Mouse (Mus musculus): ENCODE results near the gene Vegfb. TPM values are rescaled to one million over a fixed set of nuclear protein-coding genes. Genes with fewer than 3 reads are reported as not detected.

Vegfb gene
- total RNA-seq, 1 experiment = 10.0 TPM

DNA sequence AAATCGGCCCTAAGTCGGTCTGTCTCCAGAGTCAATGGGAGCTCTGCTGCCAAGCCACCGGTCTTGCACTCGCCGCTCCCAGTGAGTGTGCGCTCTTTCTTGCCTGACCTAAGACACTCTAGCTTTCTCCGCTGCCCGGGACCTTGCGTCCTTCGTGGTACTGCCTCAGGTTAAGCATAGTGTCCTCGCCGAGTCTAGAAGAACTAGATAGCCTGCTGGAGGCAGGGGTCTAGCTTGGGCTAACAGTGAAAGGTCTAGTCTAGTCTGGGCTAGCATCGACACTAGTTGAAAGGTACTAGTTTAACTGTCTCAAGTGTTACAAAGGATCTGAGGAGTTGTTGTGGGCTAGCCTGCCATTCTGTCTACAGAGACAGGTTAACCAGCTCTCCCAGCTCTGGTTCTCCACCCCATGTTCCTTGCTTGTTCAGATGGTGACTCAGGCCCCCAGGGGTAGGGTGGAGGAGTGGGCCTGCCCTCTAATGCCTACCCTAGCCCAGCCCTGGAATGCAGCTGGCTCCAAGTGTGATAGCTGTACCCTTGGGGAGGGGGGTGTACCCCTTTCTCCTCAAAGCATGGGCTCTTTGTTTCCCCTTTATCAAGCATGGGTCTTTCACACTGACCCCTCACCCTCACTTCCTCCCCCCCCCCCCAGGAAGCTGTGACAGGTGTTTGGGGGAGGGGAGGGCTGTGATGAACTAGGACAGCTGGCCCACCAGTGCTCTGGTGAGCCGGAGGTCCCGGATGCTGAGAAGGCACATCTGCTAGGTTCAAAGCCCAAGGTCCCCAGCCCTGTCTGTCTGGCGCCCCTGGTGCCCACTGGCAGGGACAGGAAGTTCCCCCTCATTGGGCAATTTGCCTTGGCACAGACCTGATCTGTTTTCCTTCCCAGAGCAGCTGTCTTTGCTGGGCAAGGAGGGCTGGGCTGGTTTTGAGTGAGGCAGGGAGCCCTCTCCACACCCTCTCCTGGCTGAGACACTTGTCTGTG lies 11.6 kb downstream of the Vegfb start, which contains the start of gene Plcb3:
Plcb3 (minus strand) TSS at position 934 of the 985 bp plus-strand sequence.
- in situ Hi-C loops (cut with MboI; ENCODE audit: low sequenced_read_pairs in 2 of 2, unreplicated experiment in 2 of 2) = no loop called here
- peak within 1 kb of the TSS; percentile 88 for H3K9ac ChIP-seq (ENCODE audit: insufficient read depth, low read depth, low read length, poor library complexity, severe bottlenecking)
- no peak for DNase-seq (ENCODE audit: low read depth, low spot score)
- H3K36me3 ChIP-seq (ENCODE audit: control insufficient read depth, insufficient read depth, low read length, poor library complexity, severe bottlenecking) = peaks cover 22% of the 10 kb centered on the region
- peak within 1 kb of the TSS; percentile 74 for H3K27ac ChIP-seq (ENCODE audit: insufficient read depth, low read depth, low read length, poor library complexity, severe bottlenecking)
- peak within 1 kb of the TSS; percentile 79 to 91 for H3K4me3 ChIP-seq (ENCODE audit: insufficient read depth in 1 of 2, low read depth in 1 of 2, low read length in 2 of 2, poor library complexity in 1 of 2, severe bottlenecking in 1 of 2)
- no peaks in the 10 kb centered on the region for H3K9me3 ChIP-seq (ENCODE audit: control insufficient read depth, insufficient read depth, low read depth, low read length)
- H3K4me1 ChIP-seq (ENCODE audit: control insufficient read depth in 2 of 2, insufficient read depth in 2 of 2, low read length in 2 of 2, poor library complexity in 1 of 2) = peaks cover 5 to 31% of the 10 kb centered on the region in 2 experiments
- TF ChIP-seq CHD2 (IDR thresholded peaks at IDR 0.05; ENCODE audit: low read depth, low read length) (no peak), ZNF384 (IDR thresholded peaks at IDR 0.05; ENCODE audit: low read depth, low read length) (no peak), HCFC1 (IDR thresholded peaks at IDR 0.05; ENCODE audit: borderline replicate concordance, insufficient read depth, low read length) (no peak), MAFK (IDR thresholded peaks at IDR 0.05; ENCODE audit: insufficient read depth, low read depth, low read length) (no peak), ZC3H11A (IDR thresholded peaks at IDR 0.05; ENCODE audit: borderline replicate concordance, low read depth, low read length) (no peak)

DNA sequence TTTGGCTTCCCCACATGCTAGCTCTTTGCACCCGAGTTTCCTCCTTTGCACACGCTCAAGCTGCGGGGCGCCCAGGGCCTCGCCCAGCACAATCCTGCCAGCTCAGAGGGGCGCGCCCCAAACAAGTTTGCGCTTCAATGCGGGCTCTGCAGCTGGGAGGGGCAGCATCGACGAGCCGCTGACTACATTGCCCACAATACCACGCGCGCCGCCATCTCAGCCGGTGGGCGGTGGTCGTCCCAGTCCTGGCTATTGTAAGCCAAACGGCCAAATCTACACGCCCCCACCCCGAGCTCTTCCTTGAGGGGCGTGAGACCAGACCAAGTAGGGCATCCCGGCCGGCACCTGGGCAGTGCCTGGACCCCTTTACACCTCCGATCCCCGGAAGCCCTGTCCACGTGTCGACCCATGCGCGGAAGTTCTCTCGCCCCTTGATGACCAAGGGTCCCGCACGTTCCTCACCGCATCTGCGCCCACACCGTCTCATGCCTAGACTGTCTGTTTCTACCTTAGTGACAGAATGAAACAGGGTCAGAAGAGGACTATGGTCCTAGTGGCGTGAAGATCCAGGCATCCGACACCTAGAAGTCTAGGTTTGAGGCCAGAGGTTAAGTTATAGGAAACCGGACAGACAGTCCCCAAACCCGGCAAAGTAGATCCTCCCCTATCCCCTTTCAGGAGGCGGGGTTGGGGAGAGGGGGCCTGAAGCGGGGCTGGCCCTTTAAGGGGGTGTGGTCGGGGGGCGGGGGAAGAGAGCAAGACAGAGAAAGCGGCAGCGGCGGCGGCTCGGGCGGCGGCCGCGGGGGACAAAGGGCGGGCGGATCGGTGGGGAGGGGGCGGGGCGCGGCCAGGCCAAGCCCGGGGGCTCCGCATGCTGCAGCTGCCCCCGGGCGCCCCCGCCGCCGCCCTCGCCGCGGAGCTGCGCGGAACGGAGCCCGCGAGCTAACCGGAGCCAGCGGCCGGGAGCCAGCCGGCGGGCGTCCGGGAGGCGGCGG lies 12.9 kb downstream of the Vegfb start, which contains the start of gene Ppp1r14b:
Ppp1r14b (plus strand) TSS at position 758 of the 995 bp plus-strand sequence.
- Histone ChIP-seq H3K9me3 (ENCODE audit: control insufficient read depth, insufficient read depth, low read depth, low read length) (no peaks in the 10 kb centered on the region), H3K4me3 (ENCODE audit: insufficient read depth in 1 of 2, low read depth in 1 of 2, low read length in 2 of 2, poor library complexity in 1 of 2, severe bottlenecking in 1 of 2) (peak within 1 kb of the TSS; percentile 79 to 100), H3K4me1 (ENCODE audit: control insufficient read depth in 2 of 2, insufficient read depth in 2 of 2, low read length in 2 of 2, poor library complexity in 1 of 2) (peaks cover 5 to 35% of the 10 kb centered on the region in 2 experiments), H3K36me3 (ENCODE audit: control insufficient read depth, insufficient read depth, low read length, poor library complexity, severe bottlenecking) (peaks cover 22% of the 10 kb centered on the region), H3K27ac (ENCODE audit: insufficient read depth, low read depth, low read length, poor library complexity, severe bottlenecking) (peak within 1 kb of the TSS; percentile 74), H3K9ac (ENCODE audit: insufficient read depth, low read depth, low read length, poor library complexity, severe bottlenecking) (peak within 1 kb of the TSS; percentile 88)
- peak; percentile 82 for TF ChIP-seq HCFC1 (IDR thresholded peaks at IDR 0.05; ENCODE audit: borderline replicate concordance, insufficient read depth, low read length)
- no peak for TF ChIP-seq MAFK (IDR thresholded peaks at IDR 0.05; ENCODE audit: insufficient read depth, low read depth, low read length)
- no peak for TF ChIP-seq ZNF384 (IDR thresholded peaks at IDR 0.05; ENCODE audit: low read depth, low read length)
- no peak for TF ChIP-seq ZC3H11A (IDR thresholded peaks at IDR 0.05; ENCODE audit: borderline replicate concordance, low read depth, low read length)
- no peak for TF ChIP-seq CHD2 (IDR thresholded peaks at IDR 0.05; ENCODE audit: low read depth, low read length)
- peak; percentile 91 for DNase-seq (ENCODE audit: low read depth, low spot score)
- in situ Hi-C loops (cut with MboI; ENCODE audit: low sequenced_read_pairs in 2 of 2, unreplicated experiment in 2 of 2) = no loop called here

DNA sequence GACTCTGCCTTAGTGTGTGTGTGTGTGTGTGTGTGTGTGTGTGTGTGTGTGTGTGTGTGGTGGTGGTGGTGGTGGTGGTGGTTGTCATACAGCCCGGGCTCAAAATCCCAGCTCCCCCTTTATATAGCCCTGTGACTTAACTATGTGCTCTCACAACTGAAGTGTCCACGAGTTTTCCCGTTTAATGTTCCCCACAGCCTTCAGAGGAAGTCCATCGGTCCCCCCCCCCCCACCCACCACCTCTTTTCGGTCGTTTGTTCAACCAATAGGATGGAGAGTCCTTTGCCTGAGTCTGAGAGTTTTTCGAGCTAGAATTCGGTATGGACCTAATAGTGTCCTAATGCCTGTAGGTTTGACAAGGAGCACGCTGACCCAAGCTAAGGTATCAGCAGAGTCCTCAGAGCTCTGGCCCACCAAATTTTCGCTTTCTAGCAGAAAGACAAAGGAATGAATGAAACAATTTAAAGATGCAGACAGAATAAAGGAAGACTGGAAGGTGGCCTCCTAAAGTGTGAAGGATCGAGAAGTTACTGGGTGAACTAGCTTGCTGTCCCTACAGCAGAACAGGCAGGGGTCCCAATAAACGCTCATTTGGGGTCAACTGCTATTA lies 13.8 kb downstream of the Vegfb start:
- in situ Hi-C loops (cut with MboI; ENCODE audit: low sequenced_read_pairs in 2 of 2, unreplicated experiment in 2 of 2) = no loop called here
- H3K4me1 ChIP-seq (ENCODE audit: control insufficient read depth in 2 of 2, insufficient read depth in 2 of 2, low read length in 2 of 2, poor library complexity in 1 of 2) = peaks cover 5 to 35% of the 10 kb centered on the region in 2 experiments; a peak in 3 of 4 replicates
- H3K36me3 ChIP-seq (ENCODE audit: control insufficient read depth, insufficient read depth, low read length, poor library complexity, severe bottlenecking) = peaks cover 22% of the 10 kb centered on the region
- no peak for DNase-seq (ENCODE audit: low read depth, low spot score)
- H3K9me3 ChIP-seq (ENCODE audit: control insufficient read depth, insufficient read depth, low read depth, low read length) = no peaks in the 10 kb centered on the region
- H3K9ac ChIP-seq (ENCODE audit: insufficient read depth, low read depth, low read length, poor library complexity, severe bottlenecking) = no peak overlapping the region
- peak overlapping the region; percentile 79 to 100 for H3K4me3 ChIP-seq (ENCODE audit: insufficient read depth in 1 of 2, low read depth in 1 of 2, low read length in 2 of 2, poor library complexity in 1 of 2, severe bottlenecking in 1 of 2)
- TF ChIP-seq ZNF384 (IDR thresholded peaks at IDR 0.05; ENCODE audit: low read depth, low read length) (no peak), MAFK (IDR thresholded peaks at IDR 0.05; ENCODE audit: insufficient read depth, low read depth, low read length) (no peak), ZC3H11A (IDR thresholded peaks at IDR 0.05; ENCODE audit: borderline replicate concordance, low read depth, low read length) (no peak), HCFC1 (IDR thresholded peaks at IDR 0.05; ENCODE audit: borderline replicate concordance, insufficient read depth, low read length) (no peak), CHD2 (IDR thresholded peaks at IDR 0.05; ENCODE audit: low read depth, low read length) (no peak)
- H3K27ac ChIP-seq (ENCODE audit: insufficient read depth, low read depth, low read length, poor library complexity, severe bottlenecking) = no peak overlapping the region; the same call in 1 of the 2 replicates
